18 mouse cellular contexts compared by ENCODE assay signal in the genomic region with DNA sequence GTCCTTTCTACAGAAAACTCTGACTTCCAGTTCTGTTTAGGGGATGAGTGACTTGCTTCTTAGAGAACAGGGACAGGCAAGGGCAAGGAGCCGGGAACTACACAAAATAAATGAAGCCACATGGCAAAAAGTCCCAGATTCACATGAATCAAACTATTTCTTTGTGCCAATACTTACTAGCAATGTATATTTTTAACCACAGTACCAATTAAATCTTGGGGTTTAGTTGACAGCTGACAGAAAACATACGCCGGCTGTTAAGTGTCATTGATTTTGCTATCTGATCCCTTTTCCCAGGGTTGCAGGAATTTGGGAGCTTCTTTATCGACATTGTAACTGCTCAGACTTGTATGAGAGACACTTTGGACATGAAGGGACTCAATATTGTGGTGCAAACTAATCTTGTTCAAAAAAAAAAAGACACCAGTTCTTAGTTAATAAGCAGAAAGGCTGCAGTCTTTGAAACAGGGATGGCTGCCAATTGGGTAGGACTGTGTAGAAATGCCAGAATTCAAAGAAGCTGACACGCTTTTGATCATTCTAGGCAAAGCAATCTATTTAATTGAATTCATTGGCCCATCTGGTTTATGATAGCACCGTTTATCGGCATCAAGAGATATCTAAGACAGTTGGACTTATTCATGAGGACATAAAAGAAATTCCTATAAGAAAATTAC.
DNase-seq lines count a peak whose midpoint lies in the region; ATAC-seq lines count a peak whose summit lies in the region.
"Had no signal": no experiment of that assay in that cellular context is flagged by ENCODE, and none has a peak within 500 bp of the region (broad histone marks: within the 10 kb centered on the region; RNA-seq: fewer than 3 reads in every experiment).

No protein-coding gene starts in this region.

- H3K4me2 ChIP-seq in forebrain, embryonic 15.5 days (replicated peaks), result no peak overlapping the region
- H3K4me2 ChIP-seq: heart, embryonic 13.5 days; liver, embryonic 13.5 days; neural tube, embryonic 15.5 days had no signal

- WGBS in forebrain, embryonic 15.5 days, result 47% methylated on average over 7 of the region's 7 CpGs
- WGBS in forebrain, embryonic 10.5 days, result 90% methylated on average over 7 of the region's 7 CpGs

- no peak overlapping the region for H3K9ac ChIP-seq in forebrain, embryonic 15.5 days (replicated peaks)
- H3K9ac ChIP-seq: heart, embryonic 13.5 days; liver, embryonic 13.5 days; neural tube, embryonic 15.5 days had no signal

- no peaks in the 10 kb centered on the region for H3K9me3 ChIP-seq in forebrain, embryonic 15.5 days
- H3K9me3 ChIP-seq in forebrain, embryonic 10.5 days, result no peaks in the 10 kb centered on the region
- H3K9me3 ChIP-seq: heart, embryonic 13.5 days; hindbrain, embryonic 10.5 days; liver, embryonic 13.5 days; midbrain, embryonic 10.5 days; neural tube, embryonic 15.5 days had no signal

- H3K36me3 ChIP-seq in forebrain, embryonic 15.5 days, result no peaks in the 10 kb centered on the region
- H3K36me3 ChIP-seq in forebrain, embryonic 10.5 days (replicated peaks), result no peaks in the 10 kb centered on the region
- H3K36me3 ChIP-seq: heart, embryonic 13.5 days; hindbrain, embryonic 10.5 days; liver, embryonic 13.5 days; midbrain, embryonic 10.5 days; neural tube, embryonic 15.5 days had no signal

- H3K4me1 ChIP-seq in forebrain, embryonic 15.5 days, result peaks cover 16% of the 10 kb centered on the region
- no peaks in the 10 kb centered on the region for H3K4me1 ChIP-seq in forebrain, embryonic 10.5 days
- H3K4me1 ChIP-seq: heart, embryonic 13.5 days; hindbrain, embryonic 10.5 days; liver, embryonic 13.5 days; midbrain, embryonic 10.5 days; neural tube, embryonic 15.5 days had no signal

- no peaks in the 10 kb centered on the region for H3K27me3 ChIP-seq in forebrain, embryonic 15.5 days
- H3K27me3 ChIP-seq in forebrain, embryonic 10.5 days (ENCODE audit: poor library complexity, severe bottlenecking), result no peaks in the 10 kb centered on the region
- H3K27me3 ChIP-seq: heart, embryonic 13.5 days; liver, embryonic 13.5 days; neural tube, embryonic 15.5 days had no signal

- peak; percentile 87 for ATAC-seq in forebrain, embryonic 15.5 days (replicated peaks)
- ATAC-seq in activated CD4-positive, CD25-positive, alpha-beta regulatory T cell, adult 4 months, result no peak
- ATAC-seq: inflammation-experienced regulatory T-cells, adult 6 months had no signal

- DNase-seq in forebrain, embryonic 10.5 days (ENCODE audit: extremely low spot score, low spot score), result no peak
- peak; percentile 5 to 9 for DNase-seq in right cerebral cortex, adult 2 months (ENCODE audit: low spot score in 2 of 2)
- DNase-seq in right cerebral cortex, postnatal 14 days, result no peak
- peak; percentile 39 for DNase-seq in layer of hippocampus, adult 11-12 months (ENCODE audit: low spot score)
- no peak for DNase-seq in gastrocnemius, adult 18-20 months (ENCODE audit: low spot score)
- DNase-seq in testis, postnatal 14 days (ENCODE audit: low spot score), result no peak
- DNase-seq: B cell, adult 2 months; cerebellum, postnatal 14 days; gastrocnemius, postnatal 36 days; liver, embryonic 13.5 days; thymus, adult 18-20 months had no signal

- no peak overlapping the region for H3K4me3 ChIP-seq in forebrain, embryonic 15.5 days
- no peak overlapping the region for H3K4me3 ChIP-seq in forebrain, embryonic 10.5 days
- H3K4me3 ChIP-seq: heart, embryonic 13.5 days; hindbrain, embryonic 10.5 days; liver, embryonic 13.5 days; midbrain, embryonic 10.5 days; neural tube, embryonic 15.5 days had no signal

- no peak overlapping the region; the same call in 1 of the 2 replicates for H3K27ac ChIP-seq in forebrain, embryonic 15.5 days (replicated peaks)
- no peak overlapping the region for H3K27ac ChIP-seq in forebrain, embryonic 10.5 days
- H3K27ac ChIP-seq: heart, embryonic 13.5 days; hindbrain, embryonic 10.5 days; liver, embryonic 13.5 days; midbrain, embryonic 10.5 days; neural tube, embryonic 15.5 days had no signal

Comparison
In these comparisons a context has a peak if more than half of its experiments do, and no peak if none do; other contexts are left out.
1. DNase-seq: peak in right cerebral cortex, adult 2 months (2 of 2) and layer of hippocampus, adult 11-12 months (single experiment); none in forebrain, embryonic 10.5 days (single experiment), right cerebral cortex, postnatal 14 days (single experiment), gastrocnemius, adult 18-20 months (single experiment) and testis, postnatal 14 days (single experiment).